Mouse (Mus musculus): Measurements from ENCODE around the gene Rab6b.

The Rab6b gene

DNA sequence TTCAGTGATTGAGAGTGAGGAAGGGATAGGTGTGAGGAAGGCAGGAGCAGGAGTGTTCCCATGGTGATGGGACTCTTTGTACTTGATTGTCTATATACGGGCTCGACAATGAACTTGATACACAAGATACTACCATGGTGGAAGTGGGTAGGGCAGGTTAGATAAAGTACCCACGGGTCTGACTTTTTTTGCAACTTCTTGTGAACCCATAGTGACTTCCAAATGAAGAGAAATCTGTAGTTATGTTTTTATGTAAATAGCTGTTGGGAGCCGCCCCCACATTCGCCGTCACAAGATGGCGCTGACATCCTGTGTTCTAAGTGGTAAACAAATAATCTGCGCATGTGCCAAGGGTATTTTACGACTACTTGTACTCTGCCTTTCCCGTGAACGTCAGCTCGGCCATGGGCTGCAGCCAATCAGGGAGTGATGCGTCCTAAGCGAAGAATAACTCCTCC is 3.2 kb upstream of the Rab6b start:
- peak; percentile 91 for DNase-seq (ENCODE audit: low read depth, low spot score)

- DNase-seq (ENCODE audit: low read depth, low spot score) = peak; percentile 70
These were observed 2.5 kb upstream of the Rab6b start for GRCm38 (mm10) chr9:103108943-103109670.

- peak; percentile 11 for DNase-seq (ENCODE audit: low read depth, low spot score)
These were observed 1.7 kb upstream of the Rab6b start for GRCm38 (mm10) chr9:103109911-103110310.

DNA sequence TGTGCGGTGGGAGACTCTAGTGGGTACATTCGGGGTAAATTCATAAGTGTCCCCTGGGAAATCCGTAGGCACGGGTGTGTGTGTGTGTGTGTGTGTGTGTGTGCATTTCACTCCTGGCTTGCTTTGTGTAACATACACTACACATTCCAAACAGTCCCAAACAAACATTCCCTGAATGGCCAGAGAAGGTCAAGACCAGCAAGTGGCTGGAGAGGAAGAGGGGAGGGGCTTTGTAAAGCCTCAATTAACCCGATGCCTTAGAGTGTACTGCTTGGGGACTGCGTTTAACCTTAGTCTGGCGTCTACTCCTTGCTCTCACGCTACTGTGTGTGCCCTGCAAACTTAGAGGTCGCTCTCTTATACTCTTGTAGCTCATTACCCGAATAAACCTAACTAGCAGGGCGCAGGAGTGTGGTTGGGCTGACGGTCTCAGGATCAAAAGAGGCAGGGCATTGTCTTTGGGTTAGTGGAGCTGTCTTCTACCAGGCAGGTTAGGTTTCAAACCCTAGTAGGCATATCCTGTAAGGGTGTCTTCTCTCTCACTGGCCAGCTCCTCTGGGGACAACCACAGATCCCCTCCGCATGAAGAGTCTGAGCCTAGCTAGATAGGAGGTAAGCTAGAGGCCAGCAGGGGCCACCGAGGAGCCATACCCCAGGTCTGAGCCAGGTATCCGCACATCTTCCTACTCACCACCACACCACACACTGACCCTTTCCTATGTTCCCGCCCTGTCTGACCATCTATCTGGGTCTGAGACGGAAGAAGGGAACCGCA is 673 bp upstream of the Rab6b start:
- peak; percentile 41 for DNase-seq (ENCODE audit: low read depth, low spot score)

DNA sequence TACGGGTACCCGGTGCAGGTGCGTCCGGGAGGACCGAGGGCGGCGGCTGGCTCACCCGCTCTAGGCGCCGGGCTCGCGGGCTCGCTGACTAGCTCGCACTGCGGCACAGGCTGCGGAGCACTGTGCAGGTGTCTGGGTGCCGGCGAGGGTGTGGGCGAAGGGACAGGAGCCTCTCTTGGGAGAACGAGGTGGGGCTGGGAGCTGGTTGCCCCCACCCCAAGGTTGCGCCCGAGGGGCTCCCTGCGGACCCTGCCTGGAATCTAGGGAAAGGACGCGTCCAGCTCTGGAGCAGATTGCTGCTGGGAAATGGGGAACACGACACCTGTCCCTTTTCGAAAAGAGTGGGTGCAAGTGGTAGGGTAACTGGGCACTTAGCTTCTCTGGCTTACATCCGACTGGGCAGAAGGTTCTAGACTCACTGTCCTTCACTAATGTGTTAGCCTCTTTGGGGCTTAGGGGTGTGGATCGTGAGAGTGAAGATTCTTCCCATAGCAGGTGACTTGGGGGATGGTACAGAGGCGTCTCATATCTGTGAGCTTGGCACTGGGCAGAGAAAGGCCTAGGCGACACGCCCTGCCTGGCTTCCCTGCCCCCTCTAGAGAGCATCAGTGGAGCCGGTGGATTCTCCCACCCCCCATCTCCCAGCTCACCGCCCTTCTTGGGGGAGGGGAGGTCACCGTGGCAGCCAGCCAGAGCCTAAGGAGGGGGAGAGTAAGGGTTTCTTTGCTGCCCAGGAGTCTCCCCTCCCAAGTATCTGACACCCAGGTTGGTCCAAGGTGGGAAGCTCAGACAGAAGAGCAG is 1.1 kb downstream of the Rab6b start:
- DNase-seq (ENCODE audit: low read depth, low spot score) = peak; percentile 56

DNA sequence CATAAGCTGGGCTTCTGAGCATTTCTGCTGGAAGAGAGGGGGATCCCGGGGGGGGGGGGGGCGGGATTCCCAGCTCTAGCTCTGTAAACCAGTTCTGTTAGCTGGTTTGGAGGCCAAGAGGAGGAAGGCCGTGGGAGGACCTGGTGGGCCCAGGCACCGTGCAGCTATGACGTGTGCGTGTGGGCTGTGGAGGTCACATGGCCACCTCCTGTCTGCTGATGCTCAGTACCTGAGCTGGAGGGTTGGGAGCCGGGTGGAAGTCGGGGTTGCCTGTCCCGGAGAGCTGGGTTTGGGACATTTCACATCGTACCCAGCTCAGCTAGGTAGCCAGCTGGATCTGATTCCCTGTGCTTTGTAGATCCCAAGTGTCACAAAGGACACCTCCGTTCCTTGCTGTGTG is 1.8 kb downstream of the Rab6b start:
- peak; percentile 45 for DNase-seq (ENCODE audit: low read depth, low spot score)

DNA sequence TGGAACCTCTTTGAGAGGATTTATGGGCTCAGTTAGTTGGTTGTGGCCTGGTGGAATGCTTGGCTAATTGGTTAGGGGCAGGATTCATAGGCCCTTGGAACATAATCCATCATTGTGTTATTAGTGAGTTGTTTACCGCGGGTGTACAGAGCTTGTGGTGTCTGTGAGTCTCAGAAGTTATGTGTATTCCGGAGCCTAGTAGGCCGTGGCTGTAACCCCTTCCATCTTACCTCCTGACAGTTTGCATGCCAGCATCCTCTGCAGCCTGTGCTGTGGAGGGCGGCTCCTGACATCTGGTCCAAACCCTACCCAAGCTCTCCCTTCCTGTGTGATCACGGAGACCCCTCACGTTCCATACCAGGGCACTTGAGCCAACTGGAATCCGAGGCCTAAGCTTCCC is 2.7 kb downstream of the Rab6b start:
- no peak for DNase-seq (ENCODE audit: low read depth, low spot score)

DNA sequence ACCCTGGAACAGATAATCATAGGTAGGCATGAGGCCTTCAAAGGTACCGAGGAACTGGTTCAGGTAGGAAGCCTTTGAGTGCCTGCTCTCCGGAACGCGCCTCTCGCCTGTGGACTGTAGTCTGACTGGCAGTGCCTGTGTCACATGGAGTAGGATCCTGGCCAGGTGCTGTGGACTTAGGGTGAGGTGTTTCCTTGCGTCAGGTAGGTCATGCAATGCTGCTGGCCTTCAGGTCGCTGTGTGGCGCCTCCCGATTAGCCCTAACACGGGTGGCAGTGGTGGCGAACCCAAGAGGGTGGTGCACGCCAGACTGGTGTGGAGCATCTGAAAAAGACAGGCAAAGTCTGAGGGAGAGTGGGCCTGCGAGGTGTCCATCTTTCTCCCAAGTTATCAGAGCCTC is 3.3 kb downstream of the Rab6b start:
- DNase-seq (ENCODE audit: low read depth, low spot score) = no peak

DNA sequence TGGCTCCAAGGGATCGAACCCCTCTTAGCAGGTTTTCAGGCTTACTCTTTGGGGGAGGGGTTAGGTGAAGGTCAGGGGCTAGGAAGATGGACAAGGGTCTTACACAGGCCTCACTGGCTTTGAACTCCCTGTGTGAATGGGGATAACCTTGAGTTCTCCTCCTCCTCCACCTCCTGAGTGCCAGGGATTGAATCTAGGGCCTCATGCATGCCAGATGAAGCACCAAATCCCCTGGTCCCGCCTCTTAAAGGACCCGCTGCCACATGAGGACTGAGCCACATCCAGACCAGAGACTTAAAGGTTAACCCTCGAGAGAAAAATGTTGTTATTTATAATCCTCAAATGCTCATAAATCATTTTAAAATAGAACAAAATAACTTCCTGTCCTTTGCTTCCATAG is 5.4 kb downstream of the Rab6b start:
- no peak for DNase-seq (ENCODE audit: low read depth, low spot score)

GRCm38 (mm10) chr9:103117495-103117894 is 5.9 kb downstream of the Rab6b start:
- no peak for DNase-seq (ENCODE audit: low read depth, low spot score)

GRCm38 (mm10) chr9:103117951-103118350 is 6.4 kb downstream of the Rab6b start:
- DNase-seq (ENCODE audit: low read depth, low spot score) = no peak

- DNase-seq (ENCODE audit: low read depth, low spot score) = no peak
These were observed 7.2 kb downstream of the Rab6b start for GRCm38 (mm10) chr9:103118651-103119275.

- DNase-seq (ENCODE audit: low read depth, low spot score) = no peak
These were observed 8.2 kb downstream of the Rab6b start for GRCm38 (mm10) chr9:103119781-103120180.

- no peak for DNase-seq (ENCODE audit: low read depth, low spot score)
These were observed 8.6 kb downstream of the Rab6b start for GRCm38 (mm10) chr9:103120231-103120630.

DNA sequence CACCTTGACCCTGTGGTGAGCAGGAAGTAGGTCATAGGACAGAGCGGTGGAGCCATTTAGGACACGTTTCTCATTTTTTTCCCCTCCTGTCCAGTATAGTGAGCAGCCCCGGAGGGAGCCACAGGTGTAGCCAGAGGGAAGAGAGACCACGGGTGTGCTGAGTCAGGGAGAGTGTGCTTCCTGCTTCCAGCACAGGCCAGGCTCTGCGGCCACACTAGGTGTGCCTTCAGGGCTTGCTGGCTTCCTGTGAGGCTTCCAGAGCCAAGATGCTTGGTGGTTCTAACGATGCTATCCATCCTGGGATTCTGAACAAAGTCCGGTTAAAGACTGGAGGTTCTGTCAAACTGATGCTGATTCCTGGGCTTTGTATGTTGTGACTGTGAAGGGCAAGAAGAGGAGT is 10.0 kb downstream of the Rab6b start:
- no peak for DNase-seq (ENCODE audit: low read depth, low spot score)

DNA sequence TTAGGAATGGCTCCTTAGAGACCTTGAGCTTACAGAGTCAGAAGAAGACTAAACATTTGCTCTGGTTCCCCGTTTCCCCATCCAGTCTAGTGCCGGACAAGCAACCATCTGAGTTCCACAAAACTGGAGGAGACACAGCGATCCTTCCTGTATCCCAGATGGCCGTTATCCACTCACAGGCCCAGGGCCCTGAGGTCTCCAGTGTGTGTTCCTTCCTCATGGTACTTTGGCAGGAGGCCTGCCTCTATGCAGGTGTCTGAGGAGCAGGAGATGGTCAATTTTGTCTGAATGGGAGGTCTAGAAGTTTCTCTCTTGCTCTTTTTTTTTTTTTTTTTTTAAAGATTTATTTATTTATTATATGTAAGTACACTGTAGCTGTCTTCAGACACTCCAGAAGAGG is 13.2 kb downstream of the Rab6b start:
- DNase-seq (ENCODE audit: low read depth, low spot score) = no peak

- no peak for DNase-seq (ENCODE audit: low read depth, low spot score)
These were observed 22.0 kb downstream of the Rab6b start for GRCm38 (mm10) chr9:103133493-103134124.

GRCm38 (mm10) chr9:103134450-103135030 is 23.0 kb downstream of the Rab6b start:
- peak; percentile 76 for DNase-seq (ENCODE audit: low read depth, low spot score)

- no peak for DNase-seq (ENCODE audit: low read depth, low spot score)
These were observed 27.9 kb downstream of the Rab6b start for GRCm38 (mm10) chr9:103139481-103139880.

DNA sequence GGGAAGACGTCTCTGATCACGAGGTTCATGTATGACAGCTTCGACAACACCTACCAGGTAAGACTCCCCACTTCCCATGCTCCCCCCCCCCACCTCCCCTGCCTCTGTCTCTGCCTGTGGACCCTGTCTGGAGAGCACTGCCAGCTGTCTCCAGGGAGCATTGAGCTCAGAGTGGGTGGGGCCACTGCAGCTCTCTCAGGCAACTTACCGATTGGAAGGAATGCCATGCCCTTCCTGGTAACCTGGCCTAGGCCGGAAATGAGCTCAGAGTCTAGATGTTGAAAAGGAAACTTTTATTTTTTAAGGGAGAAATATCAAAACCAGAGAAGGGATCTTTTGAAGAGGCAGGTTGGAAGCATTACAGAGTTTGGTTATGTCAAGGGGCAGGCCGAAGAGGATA is 28.8 kb downstream of the Rab6b start:
- no peak for DNase-seq (ENCODE audit: low read depth, low spot score)

DNA sequence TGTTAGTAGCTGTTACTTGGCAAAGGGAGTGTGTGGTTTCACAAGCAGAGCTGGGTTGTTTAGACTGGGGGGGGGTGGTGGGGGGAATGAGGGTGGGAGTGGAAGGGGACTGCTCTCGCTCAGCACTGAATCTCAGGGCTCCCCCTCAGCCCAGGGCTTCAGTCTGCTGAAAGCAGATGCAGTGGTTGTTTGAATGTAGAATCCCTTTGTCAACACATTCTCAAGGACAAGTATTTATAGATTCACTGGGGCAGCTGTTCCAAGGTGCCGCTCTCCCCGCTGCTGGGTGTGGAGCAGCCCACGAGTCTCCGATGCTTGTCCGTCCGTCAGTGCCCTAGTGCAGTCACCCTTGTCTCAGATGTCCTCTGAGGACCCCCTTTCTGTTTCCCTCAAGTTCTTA is 29.7 kb downstream of the Rab6b start:
- no peak for DNase-seq (ENCODE audit: low read depth, low spot score)

Measured in CD4-positive helper T cell, adult 2 months (primary cell).